Mouse (Mus musculus) liver, embryonic 14.5 days (tissue): ENCODE measurements around the gene Sgcg. TPM values are rescaled to one million over a fixed set of nuclear protein-coding genes. Genes with fewer than 3 reads are reported as not detected.

ENCODE experiments used
- ATAC-seq: fragments of 200-750 bp; cut with Nextera tagmentation; 2 replicates; pipeline ENCODE4 v1.8.0; 2017; ENCODE audit warnings: moderate number of reproducible peaks, mild to moderate bottlenecking, moderate library complexity; ENCODE audit not compliant: insufficient read depth
- DNase-seq, 3 experiments: peaks; one replicate each; pipeline ENCODE4 v3.0.0-alpha.2; 2012 to 2013; ENCODE audit warnings: low read depth in 3 of 3, low spot score in 3 of 3
- H3K27ac ChIP-seq: fragments of 300-500 bp; sonication (generic); 2 replicates; pipeline ENCODE4 v1.5.1; 2014; ENCODE audit warnings: moderate library complexity, mild to moderate bottlenecking, control low read depth, inconsistent platforms
- H3K27me3 ChIP-seq: fragments of 300-500 bp; sonication (generic); 2 replicates; pipeline ENCODE4 v1.6.1; 2014; ENCODE audit warnings: mild to moderate bottlenecking, low read length, moderate library complexity; ENCODE audit not compliant: control insufficient read depth, insufficient read depth
- H3K36me3 ChIP-seq: fragments of 300-500 bp; sonication (generic); replicated peaks from 2 replicates; pipeline ENCODE4 v1.6.1; 2014; ENCODE audit warnings: low read depth; ENCODE audit not compliant: control insufficient read depth, insufficient read depth
- H3K4me1 ChIP-seq, 2 experiments: fragments of 200-500 bp in 1 of 2; fragments of 300-500 bp in 1 of 2; sonication (generic) in 1 of 2; replicated peaks; 2 replicates each; pipeline ENCODE4 v1.6.1; 2012 to 2014; ENCODE audit warnings: antibody characterized with exemption in 1 of 2, inconsistent platforms in 1 of 2, low read length in 1 of 2; ENCODE audit not compliant: control insufficient read depth in 2 of 2, insufficient read depth in 2 of 2
- H3K4me2 ChIP-seq: fragments of 300-500 bp; sonication (generic); 2 replicates; pipeline ENCODE4 v1.6.1; 2014; ENCODE audit warnings: low read depth, mild to moderate bottlenecking, control low read depth, moderate library complexity
- H3K4me3 ChIP-seq, 2 experiments: fragments of 200-500 bp in 1 of 2; fragments of 300-500 bp in 1 of 2; sonication (generic) in 1 of 2; 2 replicates each; pipeline ENCODE4 v1.5.1; 2012 to 2014; ENCODE audit warnings: low read depth in 2 of 2, low read length in 2 of 2, mild to moderate bottlenecking in 2 of 2, control low read depth in 1 of 2, inconsistent platforms in 1 of 2, moderate library complexity in 1 of 2; ENCODE audit not compliant: insufficient read depth in 1 of 2
- H3K9ac ChIP-seq: fragments of 300-500 bp; sonication (generic); replicated peaks from 2 replicates; pipeline ENCODE4 v1.6.1; 2014; ENCODE audit warnings: mild to moderate bottlenecking, control low read depth, moderate library complexity
- H3K9me3 ChIP-seq: fragments of 300-500 bp; sonication (generic); 2 replicates; pipeline ENCODE4 v1.6.1; 2016; ENCODE audit warnings: low read length, mixed read lengths; ENCODE audit not compliant: control insufficient read depth
- CTCF ChIP-seq: IDR thresholded peaks from 2 replicates; pipeline ENCODE4 v1.5.1; 2016; ENCODE audit warnings: antibody characterized with exemption, low read depth, control low read depth
- EP300 ChIP-seq: IDR thresholded peaks from 2 replicates; pipeline ENCODE4 v1.6.1; 2016; ENCODE audit warnings: antibody characterized with exemption, low read depth
- WGBS: fragments of 180-500 bp; shearing (Covaris S2); extraction: QIAGEN DNeasy Blood & Tissue Kit; methylation state at CpG from one replicate; pipeline ENCODE4 v1.1.7; 2014; ENCODE audit not compliant: insufficient replicate concordance; 5-methylcytosine and 5-hydroxymethylcytosine counted together
- polyA plus RNA-seq, 2 experiments: library from polyadenylated mRNA; depleted of rRNA in 1 of 2; stranded (reverse) in 1 of 2; unstranded in 1 of 2; fragments of >200 nt; fragmentation: Nextera tagmentation in 1 of 2; extraction: Ambion mirVana in 1 of 2; gene quantifications; 2 replicates each; pipeline versions ENCODE4 v1.2.1 to v1.2.3; 2012 to 2014

Sgcg gene
- polyA plus RNA-seq (2012; rRNA removed): 0.02 and 0.03 TPM in 2 replicates
- 0.05 TPM in 1 of 2 replicates, not detected in the other for polyA plus RNA-seq (2014; fragmentation: Nextera tagmentation; extraction: Ambion mirVana)

- Histone ChIP-seq H3K27me3 (no peaks in the 10 kb centered on the region), H3K4me1 (no peaks in the 10 kb centered on the region; a peak in 1 of 4 replicates), H3K9me3 (no peaks in the 10 kb centered on the region), H3K9ac (no peak within 1 kb of the TSS), H3K36me3 (no peaks in the 10 kb centered on the region), H3K4me2 (no peak within 1 kb of the TSS), H3K27ac (no peak within 1 kb of the TSS), H3K4me3 (no peak within 1 kb of the TSS)
- WGBS: 59% methylated on average over 11 of the region's 11 CpGs
- DNase-seq (no peak), ATAC-seq (no peak)
- TF ChIP-seq EP300: no peak
- no peak for TF ChIP-seq CTCF
Measured at GRCm38 (mm10) chr14:61258352-61258751, at the start of gene Sgcg. TSS of gene Sgcg (minus strand) at chr14:61258490.

GRCm38 (mm10) chr14:61303969-61304609 is 45.8 kb upstream of the Sgcg start:
- H3K27me3 ChIP-seq: no peaks in the 10 kb centered on the region
- no peaks in the 10 kb centered on the region for H3K9me3 ChIP-seq
- DNase-seq: no peak
- TF ChIP-seq CTCF: no peak
- TF ChIP-seq EP300: no peak
- no peak overlapping the region for H3K27ac ChIP-seq
- no peak overlapping the region for H3K4me2 ChIP-seq
- H3K9ac ChIP-seq: no peak overlapping the region
- H3K36me3 ChIP-seq: no peaks in the 10 kb centered on the region
- no peak overlapping the region for H3K4me3 ChIP-seq
- WGBS: 61% methylated on average over 4 of the region's 4 CpGs
- ATAC-seq: no peak
- no peaks in the 10 kb centered on the region for H3K4me1 ChIP-seq

- no peak for DNase-seq
- H3K36me3 ChIP-seq: no peaks in the 10 kb centered on the region
- H3K4me1 ChIP-seq: no peaks in the 10 kb centered on the region
- no peak overlapping the region for H3K4me2 ChIP-seq
- no peaks in the 10 kb centered on the region for H3K9me3 ChIP-seq
- no peak overlapping the region for H3K4me3 ChIP-seq
- H3K9ac ChIP-seq: no peak overlapping the region
- no peaks in the 10 kb centered on the region for H3K27me3 ChIP-seq
- 58% methylated on average over 2 of the region's 2 CpGs for WGBS
- TF ChIP-seq CTCF (no peak), EP300 (no peak)
- H3K27ac ChIP-seq: no peak overlapping the region
- no peak for ATAC-seq
Measured at GRCm38 (mm10) chr14:61302428-61302827, 44.1 kb upstream of the Sgcg start.

GRCm38 (mm10) chr14:61301323-61301722 is 43.0 kb upstream of the Sgcg start:
- no peak overlapping the region for H3K9ac ChIP-seq
- no peaks in the 10 kb centered on the region for H3K4me1 ChIP-seq
- no peak for DNase-seq
- no peak overlapping the region for H3K4me3 ChIP-seq
- no peaks in the 10 kb centered on the region for H3K36me3 ChIP-seq
- WGBS: 7% methylated on average over 2 of the region's 2 CpGs
- no peaks in the 10 kb centered on the region for H3K9me3 ChIP-seq
- ATAC-seq: no peak
- H3K4me2 ChIP-seq: no peak overlapping the region
- TF ChIP-seq CTCF (no peak), EP300 (no peak)
- H3K27me3 ChIP-seq: no peaks in the 10 kb centered on the region
- H3K27ac ChIP-seq: no peak overlapping the region

GRCm38 (mm10) chr14:61299810-61300209 is 41.5 kb upstream of the Sgcg start:
- ATAC-seq (no peak), DNase-seq (no peak)
- 78% methylated on average over 6 of the region's 6 CpGs for WGBS
- no peaks in the 10 kb centered on the region for H3K36me3 ChIP-seq
- H3K4me2 ChIP-seq: no peak overlapping the region
- no peaks in the 10 kb centered on the region for H3K9me3 ChIP-seq
- H3K4me1 ChIP-seq: no peaks in the 10 kb centered on the region
- no peak overlapping the region for H3K27ac ChIP-seq
- no peak overlapping the region for H3K4me3 ChIP-seq
- no peak for TF ChIP-seq CTCF
- no peak for TF ChIP-seq EP300
- H3K27me3 ChIP-seq: no peaks in the 10 kb centered on the region
- H3K9ac ChIP-seq: no peak overlapping the region
